Mouse (Mus musculus): ENCODE results near the gene Gspt1. TPM values are rescaled to one million over a fixed set of nuclear protein-coding genes. Genes with fewer than 3 reads are reported as not detected.

Gene Gspt1
- total and polyA plus RNA-seq, 3 experiments: 135 to 562 (median 196) TPM

DNA sequence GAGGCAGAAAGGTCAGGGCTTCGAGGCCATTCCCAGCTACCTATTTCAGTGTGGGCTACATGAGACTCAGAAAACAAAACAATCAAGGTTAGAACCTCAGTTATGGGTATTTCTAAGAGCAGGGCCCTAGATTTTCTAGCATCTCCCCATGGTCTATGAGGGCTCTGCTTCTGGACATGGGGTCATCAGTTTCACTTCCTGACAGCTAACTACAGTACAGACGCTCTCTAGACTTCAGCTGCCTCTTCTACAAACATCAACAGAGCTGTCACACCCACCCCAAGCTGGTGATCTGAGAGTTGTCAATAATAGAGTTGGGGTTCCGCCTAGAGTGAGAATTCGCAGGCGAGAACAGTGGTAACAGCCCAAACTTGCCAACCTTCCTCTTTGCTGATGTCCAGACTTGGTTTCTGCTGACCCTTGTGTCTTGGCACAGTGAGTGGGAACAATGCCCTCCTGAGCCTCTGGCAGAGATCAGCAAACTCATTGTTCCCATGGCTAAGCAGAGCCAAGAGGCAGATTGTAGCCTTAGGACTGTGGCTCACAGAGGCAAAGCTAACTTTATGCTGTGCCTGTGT lies 28.6 kb upstream of the Gspt1 start:
- Histone ChIP-seq H3K4me3 (ENCODE audit: low read depth, low read length) (no peak overlapping the region), H3K9me3 (replicated peaks) (no peaks in the 10 kb centered on the region), H3K36me3 (replicated peaks) (no peaks in the 10 kb centered on the region), H3K4me1 (ENCODE audit: insufficient read depth, low read depth, low read length) (0 out of 2 replicates have a peak, but pooled peaks cover 7% of the 10 kb centered on the region), H3K27me3 (ENCODE audit: insufficient read depth, low read length) (peaks cover 2% of the 10 kb centered on the region; the same call in 1 of the 2 replicates)
- DNase-seq (ENCODE audit: low spot score) (no peak), ATAC-seq (ENCODE audit: extremely low read depth, insufficient number of reproducible peaks, low FRiP score, poor library complexity, severe bottlenecking) (no peak)
- TF ChIP-seq TAL1 (conservative IDR thresholded peaks at IDR 0.05; ENCODE audit: low read depth, low read length) (no peak), GATA1 (IDR thresholded peaks at IDR 0.05; ENCODE audit: borderline replicate concordance, low read length) (no peak), CTCF (IDR thresholded peaks at IDR 0.05; ENCODE audit: low read depth, low read length) (no peak), POLR2AphosphoS5 (IDR thresholded peaks at IDR 0.05; ENCODE audit: insufficient replicate concordance, low read depth, low read length) (no peak), GATA2 (IDR thresholded peaks at IDR 0.05; ENCODE audit: borderline replicate concordance, low read depth, low read length) (no peak)

DNA sequence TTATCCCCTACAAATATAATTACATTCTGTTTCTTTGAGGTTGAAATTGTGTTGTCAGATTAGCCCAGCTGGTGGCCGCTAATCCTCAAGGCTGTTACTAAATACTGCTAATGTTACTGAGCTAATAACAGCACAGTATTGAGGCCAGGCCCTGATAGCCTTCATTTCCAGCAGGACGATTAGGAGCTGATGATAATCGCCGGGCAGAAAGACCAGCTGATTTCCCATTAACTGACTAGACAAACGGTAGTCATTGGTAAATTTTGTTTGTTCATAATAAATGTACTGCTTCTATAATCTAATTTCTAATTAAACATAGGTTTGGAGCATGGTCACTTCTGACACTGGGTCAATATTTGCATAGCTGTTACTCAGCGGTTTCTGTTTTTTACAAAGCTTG lies 24.7 kb upstream of the Gspt1 start:
- DNase-seq (ENCODE audit: low spot score): no peak
- Histone ChIP-seq H3K9me3 (replicated peaks) (no peaks in the 10 kb centered on the region), H3K4me3 (ENCODE audit: low read depth, low read length) (no peak overlapping the region), H3K36me3 (replicated peaks) (no peaks in the 10 kb centered on the region), H3K4me1 (ENCODE audit: insufficient read depth, low read depth, low read length) (no peaks in the 10 kb centered on the region), H3K27me3 (ENCODE audit: insufficient read depth, low read length) (peaks cover 2% of the 10 kb centered on the region; the same call in 1 of the 2 replicates)
- TF ChIP-seq CTCF (IDR thresholded peaks at IDR 0.05; ENCODE audit: low read depth, low read length): no peak
- no peak for TF ChIP-seq GATA2 (IDR thresholded peaks at IDR 0.05; ENCODE audit: borderline replicate concordance, low read depth, low read length)
- no peak for TF ChIP-seq GATA1 (IDR thresholded peaks at IDR 0.05; ENCODE audit: borderline replicate concordance, low read length)
- no peak for TF ChIP-seq POLR2AphosphoS5 (IDR thresholded peaks at IDR 0.05; ENCODE audit: insufficient replicate concordance, low read depth, low read length)
- TF ChIP-seq TAL1 (conservative IDR thresholded peaks at IDR 0.05; ENCODE audit: low read depth, low read length): no peak
- ATAC-seq (ENCODE audit: extremely low read depth, insufficient number of reproducible peaks, low FRiP score, poor library complexity, severe bottlenecking): no peak

DNA sequence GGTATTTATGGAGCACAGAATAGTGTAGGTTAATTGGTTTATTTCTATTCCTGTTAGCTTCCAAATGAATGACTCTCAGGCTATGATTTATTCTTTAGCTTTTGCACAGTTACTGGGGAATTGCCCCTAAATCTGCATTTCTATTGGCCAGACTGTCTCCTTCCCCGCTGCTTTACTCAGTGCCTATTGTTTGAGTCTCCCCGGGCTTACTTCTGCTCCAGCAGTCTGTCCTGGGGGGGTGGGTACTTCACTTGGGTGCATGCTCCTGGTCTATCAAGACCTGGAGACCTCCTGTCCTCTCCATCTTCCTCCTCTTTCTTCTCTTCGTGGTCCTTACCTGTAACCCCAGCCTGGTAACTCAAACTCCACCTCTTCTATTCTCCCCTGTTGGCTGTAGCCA lies 22.8 kb upstream of the Gspt1 start:
- Histone ChIP-seq H3K9me3 (replicated peaks) (no peaks in the 10 kb centered on the region), H3K4me3 (ENCODE audit: low read depth, low read length) (no peak overlapping the region), H3K36me3 (replicated peaks) (no peaks in the 10 kb centered on the region), H3K27me3 (ENCODE audit: insufficient read depth, low read length) (peaks cover 2% of the 10 kb centered on the region; the same call in 1 of the 2 replicates), H3K4me1 (ENCODE audit: insufficient read depth, low read depth, low read length) (no peaks in the 10 kb centered on the region)
- DNase-seq (ENCODE audit: low spot score) (no peak), ATAC-seq (ENCODE audit: extremely low read depth, insufficient number of reproducible peaks, low FRiP score, poor library complexity, severe bottlenecking) (no peak)
- TF ChIP-seq TAL1 (conservative IDR thresholded peaks at IDR 0.05; ENCODE audit: low read depth, low read length): no peak

DNA sequence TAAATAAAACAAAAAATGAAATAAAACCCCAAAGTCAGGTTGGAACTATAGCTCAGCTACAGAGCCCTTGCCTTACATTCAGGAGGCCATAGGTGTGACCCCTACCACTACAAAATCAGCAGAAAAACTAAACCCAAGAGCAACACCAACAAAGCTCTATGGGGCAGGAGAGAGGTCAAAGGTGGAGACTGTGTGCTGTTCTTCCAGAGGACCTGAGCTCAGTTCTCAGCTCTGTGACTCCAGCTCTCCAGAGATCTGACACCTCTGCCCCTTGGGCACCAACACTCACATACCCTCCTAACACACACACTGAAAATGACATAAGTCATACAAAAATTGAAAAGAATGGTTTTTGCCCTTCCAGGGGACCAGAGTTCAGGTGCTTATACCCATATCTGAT lies 16.9 kb upstream of the Gspt1 start:
- H3K4me3 ChIP-seq (ENCODE audit: low read depth, low read length): no peak overlapping the region
- no peaks in the 10 kb centered on the region for H3K36me3 ChIP-seq (replicated peaks)
- H3K27me3 ChIP-seq (ENCODE audit: insufficient read depth, low read length): 0 out of 2 replicates have a peak, but pooled peaks cover 2% of the 10 kb centered on the region
- TF ChIP-seq GATA1 (IDR thresholded peaks at IDR 0.05; ENCODE audit: borderline replicate concordance, low read length) (no peak), GATA2 (IDR thresholded peaks at IDR 0.05; ENCODE audit: borderline replicate concordance, low read depth, low read length) (no peak), TAL1 (conservative IDR thresholded peaks at IDR 0.05; ENCODE audit: low read depth, low read length) (no peak), POLR2AphosphoS5 (IDR thresholded peaks at IDR 0.05; ENCODE audit: insufficient replicate concordance, low read depth, low read length) (no peak), CTCF (IDR thresholded peaks at IDR 0.05; ENCODE audit: low read depth, low read length) (no peak)
- DNase-seq (ENCODE audit: low spot score) (no peak), ATAC-seq (ENCODE audit: extremely low read depth, insufficient number of reproducible peaks, low FRiP score, poor library complexity, severe bottlenecking) (no peak)
- H3K4me1 ChIP-seq (ENCODE audit: insufficient read depth, low read depth, low read length): peaks cover 6% of the 10 kb centered on the region
- no peaks in the 10 kb centered on the region for H3K9me3 ChIP-seq (replicated peaks)

DNA sequence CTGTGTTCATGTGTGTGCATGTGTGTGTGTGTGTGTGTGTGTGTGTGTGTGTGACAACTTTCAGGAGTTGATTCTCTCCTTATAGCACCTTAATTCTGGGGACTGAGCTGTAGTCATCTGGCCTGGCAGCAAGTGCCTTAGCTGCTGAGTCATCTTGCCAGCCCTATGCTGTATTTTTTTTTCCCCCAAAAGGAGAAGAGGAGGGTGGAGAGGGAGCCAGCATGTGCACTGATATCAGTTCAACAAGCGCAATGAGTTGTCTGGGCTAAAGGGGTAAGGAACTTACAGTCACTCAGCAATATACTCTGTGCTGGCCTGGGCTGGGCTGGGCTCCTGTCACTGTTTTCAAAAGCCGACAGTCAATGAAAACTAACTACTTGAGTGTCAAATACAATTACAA lies 16.5 kb upstream of the Gspt1 start:
- peak; percentile 5 for DNase-seq (ENCODE audit: low spot score)
- Histone ChIP-seq H3K4me3 (ENCODE audit: low read depth, low read length) (no peak overlapping the region), H3K9me3 (replicated peaks) (no peaks in the 10 kb centered on the region), H3K36me3 (replicated peaks) (no peaks in the 10 kb centered on the region), H3K27me3 (ENCODE audit: insufficient read depth, low read length) (0 out of 2 replicates have a peak, but pooled peaks cover 3% of the 10 kb centered on the region), H3K4me1 (ENCODE audit: insufficient read depth, low read depth, low read length) (peaks cover 6% of the 10 kb centered on the region)
- TF ChIP-seq TAL1 (conservative IDR thresholded peaks at IDR 0.05; ENCODE audit: low read depth, low read length): no peak
- no peak for TF ChIP-seq GATA2 (IDR thresholded peaks at IDR 0.05; ENCODE audit: borderline replicate concordance, low read depth, low read length)
- no peak for TF ChIP-seq GATA1 (IDR thresholded peaks at IDR 0.05; ENCODE audit: borderline replicate concordance, low read length)
- TF ChIP-seq CTCF (IDR thresholded peaks at IDR 0.05; ENCODE audit: low read depth, low read length): no peak
- TF ChIP-seq POLR2AphosphoS5 (IDR thresholded peaks at IDR 0.05; ENCODE audit: insufficient replicate concordance, low read depth, low read length): no peak
- peak; percentile 78 for ATAC-seq (ENCODE audit: extremely low read depth, insufficient number of reproducible peaks, low FRiP score, poor library complexity, severe bottlenecking)

DNA sequence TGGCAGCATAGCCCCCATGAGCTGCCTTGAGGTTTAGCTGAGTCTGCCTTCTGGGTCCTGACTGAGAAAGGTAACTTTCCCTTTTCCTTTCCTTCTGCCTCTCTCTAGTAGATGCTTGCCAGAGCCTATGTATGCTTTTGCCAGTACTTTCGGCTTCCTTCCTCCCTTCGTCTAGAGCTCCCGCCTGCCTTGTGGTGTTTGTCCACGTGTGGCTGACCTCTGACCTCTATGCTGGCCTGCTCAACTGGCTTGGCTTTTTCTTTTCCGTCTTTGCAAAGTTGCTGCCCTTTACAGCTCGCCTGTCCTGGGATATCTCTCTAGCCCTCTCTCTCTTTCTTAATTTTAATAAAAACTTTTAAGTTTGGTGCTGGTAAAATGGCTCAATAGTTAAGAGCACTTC lies 15.7 kb upstream of the Gspt1 start:
- peaks cover 6% of the 10 kb centered on the region for H3K4me1 ChIP-seq (ENCODE audit: insufficient read depth, low read depth, low read length)
- H3K36me3 ChIP-seq (replicated peaks): no peaks in the 10 kb centered on the region
- DNase-seq (ENCODE audit: low spot score): no peak
- H3K27me3 ChIP-seq (ENCODE audit: insufficient read depth, low read length): 0 out of 2 replicates have a peak, but pooled peaks cover 4% of the 10 kb centered on the region
- H3K9me3 ChIP-seq (replicated peaks): no peaks in the 10 kb centered on the region
- ATAC-seq (ENCODE audit: extremely low read depth, insufficient number of reproducible peaks, low FRiP score, poor library complexity, severe bottlenecking): no peak
- no peak overlapping the region for H3K4me3 ChIP-seq (ENCODE audit: low read depth, low read length)
- no peak for TF ChIP-seq POLR2AphosphoS5 (IDR thresholded peaks at IDR 0.05; ENCODE audit: insufficient replicate concordance, low read depth, low read length)
- TF ChIP-seq CTCF (IDR thresholded peaks at IDR 0.05; ENCODE audit: low read depth, low read length): no peak
- TF ChIP-seq GATA2 (IDR thresholded peaks at IDR 0.05; ENCODE audit: borderline replicate concordance, low read depth, low read length): no peak
- no peak for TF ChIP-seq TAL1 (conservative IDR thresholded peaks at IDR 0.05; ENCODE audit: low read depth, low read length)
- TF ChIP-seq GATA1 (IDR thresholded peaks at IDR 0.05; ENCODE audit: borderline replicate concordance, low read length): no peak

Measured in G1E (cell line).